Mouse (Mus musculus) brain, embryonic 18.5 days (tissue): ENCODE data around the gene Bicc1.

Source experiments
- DNase-seq: peaks from one replicate; pipeline ENCODE4 v3.0.0-alpha.2; 2012; ENCODE audit warnings: low read depth, low spot score

Bicc1 gene

DNA sequence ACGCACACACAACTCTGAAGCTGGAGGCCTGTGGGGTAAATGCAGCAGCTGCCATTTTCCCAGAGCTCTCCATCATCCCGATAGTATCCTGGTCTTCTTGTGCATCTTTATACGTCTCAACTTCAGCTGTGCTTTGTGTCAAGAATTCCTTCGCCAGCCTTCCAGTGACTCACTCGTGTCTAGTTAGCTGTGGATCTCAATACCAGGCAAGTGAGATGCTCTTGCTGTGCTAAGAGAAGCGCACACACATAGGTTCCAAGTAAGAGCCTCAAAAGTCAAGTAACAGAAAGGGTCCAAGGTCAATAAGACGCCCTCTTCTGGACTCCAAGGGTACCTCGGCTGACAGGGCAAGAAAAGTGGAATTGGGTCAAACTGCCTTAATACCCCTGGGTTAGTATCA lies 37.0 kb downstream of the Bicc1 start:
- DNase-seq: no peak

- DNase-seq: no peak
Observed at GRCm38 (mm10) chr10:71120769-71121165, 38.7 kb downstream of the Bicc1 start.

DNA sequence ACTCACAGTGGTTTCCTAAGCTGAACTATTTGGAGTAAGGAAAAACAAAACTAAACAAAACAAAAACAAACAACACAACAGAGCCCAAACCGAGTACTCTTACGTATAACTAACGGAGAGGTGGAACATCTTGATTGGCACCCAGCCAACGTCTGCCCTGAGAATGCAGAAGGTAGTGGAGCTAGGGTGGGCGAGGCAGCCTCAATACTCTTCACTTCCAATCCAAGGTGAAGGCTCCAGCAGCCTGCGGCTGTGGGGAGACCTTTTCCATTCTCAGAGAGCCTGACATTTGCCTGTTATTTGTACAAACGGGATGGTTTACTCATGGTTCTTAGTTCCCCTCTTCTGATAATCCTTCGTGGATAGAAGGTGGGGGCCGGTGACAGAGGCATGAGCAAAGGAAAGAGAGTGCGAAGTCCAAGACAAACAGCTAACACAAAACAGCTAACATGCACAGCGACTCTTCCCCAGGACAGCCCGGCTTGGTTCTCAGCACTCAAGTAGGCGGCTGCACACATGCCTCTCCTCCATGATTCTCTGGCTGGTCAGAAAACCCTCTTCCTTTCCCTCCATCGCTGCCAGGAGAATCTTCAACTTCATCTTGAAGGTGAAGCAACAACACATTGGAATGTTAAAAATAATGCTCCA lies 39.3 kb downstream of the Bicc1 start:
- no peak for DNase-seq

DNA sequence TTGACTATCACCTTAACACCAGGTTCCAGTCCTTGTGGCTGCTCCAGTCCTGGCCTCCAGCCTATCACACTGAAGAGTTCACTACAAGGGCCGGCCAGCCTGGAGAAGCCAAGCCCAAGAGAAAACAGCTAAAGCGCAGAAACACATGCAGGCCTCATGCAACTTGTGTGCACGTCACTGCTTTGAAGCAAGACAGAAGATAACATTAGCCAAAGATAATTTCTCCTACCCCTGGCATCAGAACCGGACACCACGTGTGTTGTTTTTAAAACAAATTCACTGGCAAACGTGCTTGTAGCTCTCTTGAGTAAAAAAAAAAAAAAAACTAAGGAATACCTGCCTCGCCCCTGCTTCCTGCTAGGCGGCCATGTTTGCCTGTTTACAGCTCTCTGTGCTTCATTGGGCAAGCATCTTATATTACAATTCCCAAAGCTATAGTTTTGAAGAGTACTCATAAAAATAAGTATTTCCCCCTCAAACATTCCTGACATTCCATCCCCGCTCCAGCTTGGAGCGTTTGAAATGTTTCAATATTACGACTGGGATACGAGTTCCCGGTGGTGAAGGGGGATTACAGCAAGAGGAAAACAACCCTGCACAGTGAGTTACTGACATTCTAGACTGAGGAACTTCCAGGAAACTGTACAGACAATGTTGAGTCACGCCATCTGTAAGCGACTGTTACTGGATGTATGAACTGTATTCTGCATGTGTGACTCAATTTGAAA lies 40.2 kb downstream of the Bicc1 start:
- DNase-seq: no peak

GRCm38 (mm10) chr10:71117766-71118165 lies 41.7 kb downstream of the Bicc1 start:
- no peak for DNase-seq

DNA sequence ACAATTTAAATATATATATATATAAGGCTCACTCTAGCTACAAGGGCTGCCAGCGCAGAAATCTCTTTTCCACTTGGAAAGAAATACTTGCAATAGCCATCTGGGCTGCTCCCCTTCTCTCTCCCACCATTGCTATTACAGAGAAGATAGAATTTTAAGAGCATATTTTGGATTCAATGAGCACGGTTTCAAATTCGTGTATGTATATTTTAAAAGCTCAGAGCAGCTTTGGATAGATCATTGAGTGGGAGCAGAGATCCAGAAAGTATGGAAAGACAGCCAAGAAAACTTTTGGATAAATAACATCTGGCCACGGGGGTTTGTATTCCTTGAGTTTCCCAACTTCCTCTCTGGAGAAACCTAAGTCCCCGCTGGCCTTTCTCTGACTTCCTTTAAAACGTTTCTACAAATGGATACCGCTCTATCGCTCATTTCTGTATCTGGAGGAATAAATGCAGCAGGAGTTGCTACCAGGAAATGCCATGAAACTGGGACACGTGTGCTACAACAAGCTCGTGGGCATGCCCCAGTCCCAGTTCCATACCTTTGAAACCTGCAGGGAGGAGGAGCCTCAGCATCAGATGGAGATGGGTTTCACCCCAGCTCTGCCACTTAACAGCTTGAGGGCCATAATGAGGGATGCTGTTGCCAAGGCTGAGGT lies 45.1 kb downstream of the Bicc1 start:
- peak; percentile 22 for DNase-seq

GRCm38 (mm10) chr10:71106491-71107205 lies 52.9 kb downstream of the Bicc1 start:
- DNase-seq: no peak

GRCm38 (mm10) chr10:71104791-71105190 lies 54.7 kb downstream of the Bicc1 start:
- no peak for DNase-seq

- DNase-seq: no peak
Observed at GRCm38 (mm10) chr10:71100815-71101499, 58.5 kb downstream of the Bicc1 start.

- DNase-seq: no peak
Observed at GRCm38 (mm10) chr10:71094707-71095254, 64.7 kb downstream of the Bicc1 start.

DNA sequence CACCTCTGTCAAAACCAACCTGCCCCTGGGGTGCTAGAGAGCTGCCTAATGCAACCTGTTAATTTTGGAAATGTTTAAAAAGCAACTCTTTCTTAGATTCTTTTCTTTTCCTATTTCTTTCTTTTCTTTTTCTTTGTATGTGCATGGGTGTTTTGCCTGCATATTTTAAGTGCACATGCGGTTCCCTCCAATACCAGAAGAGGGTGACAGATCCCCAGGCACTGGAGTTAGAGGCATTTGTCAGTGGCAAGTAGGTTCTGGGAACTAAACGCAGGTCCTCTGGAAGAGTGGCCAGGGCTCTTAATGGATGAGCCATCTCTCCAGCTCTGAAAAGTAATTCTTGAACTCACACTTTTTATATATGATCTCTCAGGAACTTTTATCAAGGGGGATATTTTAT lies 66.2 kb downstream of the Bicc1 start:
- DNase-seq: no peak

DNA sequence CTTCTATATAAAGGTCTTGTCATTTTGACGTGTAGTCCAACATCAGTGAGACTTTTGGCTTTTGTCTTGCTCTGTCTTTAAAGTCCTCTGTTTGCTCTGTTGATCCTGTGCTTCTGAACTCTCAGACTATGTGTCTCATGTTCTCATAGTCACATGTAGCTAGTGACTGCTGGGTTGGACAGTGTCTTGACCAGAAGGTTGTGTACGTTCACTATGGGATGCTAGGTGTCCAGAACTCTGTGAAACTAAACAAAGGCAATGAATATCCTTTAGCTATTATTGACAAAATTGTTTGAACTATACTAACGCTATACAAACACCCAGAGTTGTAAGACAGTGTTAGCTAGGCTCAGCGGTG lies 72.2 kb downstream of the Bicc1 start:
- no peak for DNase-seq

DNA sequence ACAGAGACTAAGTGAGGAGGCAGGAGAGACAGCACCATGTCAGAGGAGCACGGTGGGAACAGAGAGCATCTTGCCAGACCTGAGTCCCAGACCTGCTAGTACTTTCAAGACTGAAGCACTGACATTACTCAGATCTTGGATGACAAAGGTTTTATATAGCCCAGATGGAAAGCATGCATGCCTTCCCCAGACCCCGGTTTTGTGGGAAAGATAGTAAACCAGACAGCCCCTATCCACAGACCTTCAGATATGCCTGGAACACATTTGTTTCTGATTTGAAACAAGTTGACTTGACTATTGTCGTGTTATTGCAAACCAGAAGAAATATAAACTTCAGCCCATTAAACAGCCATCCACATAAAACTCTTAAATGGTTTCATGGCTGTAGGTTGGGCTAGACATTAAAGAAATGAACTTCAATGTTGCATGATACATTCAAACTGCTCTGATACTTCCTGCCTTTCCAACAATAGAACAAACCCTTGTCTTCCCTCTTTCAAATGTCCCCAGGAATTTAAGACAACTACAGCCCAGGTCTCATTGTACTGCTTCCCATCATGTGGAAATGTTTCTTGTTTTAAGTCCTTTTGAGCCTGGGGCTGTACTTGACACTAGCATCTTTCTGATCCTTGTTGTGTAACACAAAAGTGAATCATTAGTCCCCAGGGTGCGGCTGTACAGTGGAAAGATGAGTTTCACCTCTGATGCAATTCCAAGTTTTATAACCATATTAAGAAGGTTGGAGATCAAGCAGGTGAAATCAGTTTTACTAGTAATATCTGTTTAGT lies 72.7 kb downstream of the Bicc1 start:
- DNase-seq: no peak

- DNase-seq: no peak
Observed at GRCm38 (mm10) chr10:71082986-71083385, 76.5 kb downstream of the Bicc1 start.

- no peak for DNase-seq
Observed at GRCm38 (mm10) chr10:71078856-71079255, 80.6 kb downstream of the Bicc1 start.

DNA sequence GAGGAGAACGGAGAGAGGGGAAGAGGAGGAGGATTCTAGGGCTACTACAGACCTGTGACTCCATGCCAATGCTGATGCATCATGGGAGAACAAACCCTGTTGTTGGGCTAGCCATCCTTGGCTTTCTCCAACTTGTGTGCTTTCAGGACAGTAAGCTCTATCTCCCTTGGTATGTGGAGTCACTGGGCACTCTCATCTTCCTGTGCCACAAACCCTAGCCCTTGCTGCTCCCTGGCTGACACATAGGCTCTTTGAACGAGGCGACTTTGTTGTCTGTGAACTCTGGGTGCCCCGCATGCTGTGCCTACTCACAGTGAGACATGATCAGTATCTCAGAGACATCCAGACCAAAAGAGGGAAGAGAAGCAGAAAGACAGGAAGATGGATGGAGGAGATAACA lies 94.5 kb downstream of the Bicc1 start:
- no peak for DNase-seq

DNA sequence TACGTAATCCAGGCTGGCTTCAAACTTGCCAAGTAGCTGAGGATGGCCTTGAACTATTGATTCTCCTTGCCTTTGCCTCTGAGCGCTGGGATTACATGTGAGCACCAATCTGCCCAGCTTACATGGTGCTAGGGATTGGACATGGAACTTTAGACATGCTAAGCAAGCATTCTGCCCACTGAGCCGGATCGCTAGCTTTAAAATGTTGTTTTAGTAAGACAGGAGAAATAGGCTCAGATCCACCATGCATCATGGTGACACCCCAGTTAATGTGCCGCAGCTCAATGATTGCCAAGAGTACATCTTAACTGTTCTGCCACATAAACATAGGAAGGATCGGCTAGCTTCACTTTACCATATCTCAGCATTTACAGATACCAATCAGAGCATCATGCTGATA lies 94.9 kb downstream of the Bicc1 start:
- DNase-seq: no peak

GRCm38 (mm10) chr10:71062151-71062550 lies 97.3 kb downstream of the Bicc1 start:
- no peak for DNase-seq

DNA sequence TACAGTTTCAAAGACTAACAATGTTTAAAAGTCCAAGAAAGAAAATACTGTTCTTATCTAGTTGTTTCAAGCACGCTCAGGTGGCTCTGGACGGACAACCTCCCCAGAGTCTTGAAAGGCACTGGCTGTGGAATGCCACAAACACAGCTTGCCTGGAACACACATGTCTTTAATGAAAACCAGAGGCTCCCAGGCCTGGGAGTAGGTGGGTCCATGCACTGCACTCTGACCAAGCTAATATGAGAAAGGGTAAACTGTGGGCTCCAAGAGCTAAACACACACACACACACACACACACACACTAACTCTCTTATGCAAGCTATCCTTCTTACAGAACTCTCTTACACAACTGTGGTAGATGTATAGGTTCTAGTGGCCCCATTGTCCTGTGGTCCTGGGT lies 99.2 kb downstream of the Bicc1 start:
- DNase-seq: no peak

- DNase-seq: no peak
Observed at GRCm38 (mm10) chr10:71058616-71059247, 100.8 kb downstream of the Bicc1 start.
